Mouse (Mus musculus) cortical plate, adult 2 months (tissue): ENCODE results near the gene Mical2.

Experiments
- CTCF ChIP-seq: fragments of 200-500 bp; IDR thresholded peaks from 2 replicates; pipeline ENCODE4 v1.5.1; 2011; ENCODE audit warnings: mild to moderate bottlenecking, control low read depth, low read length; ENCODE audit not compliant: insufficient read depth; ENCODE audit errors: extremely low read depth
- POLR2A ChIP-seq: fragments of 200-500 bp; IDR thresholded peaks from 2 replicates; pipeline ENCODE4 v1.6.1; 2011; ENCODE audit warnings: mild to moderate bottlenecking, low read length, control low read depth; ENCODE audit not compliant: insufficient read depth; ENCODE audit errors: extremely low read depth

- TF ChIP-seq POLR2A (no peak), CTCF (no peak)
Observed at GRCm38 (mm10) chr7:112319419-112319818, 93.8 kb downstream of the Mical2 start.
